Mouse (Mus musculus) forelimb bud, embryonic 11.5 days (tissue): ENCODE measurements around the gene Alcam.

Experiments
- DNase-seq: peaks from one replicate; pipeline ENCODE4 v3.0.0-alpha.2; 2012; ENCODE audit warnings: low read depth, low spot score

Alcam gene

GRCm38 (mm10) chr16:52443055-52443454 lies 10.8 kb downstream of the Alcam start:
- DNase-seq = no peak

DNA sequence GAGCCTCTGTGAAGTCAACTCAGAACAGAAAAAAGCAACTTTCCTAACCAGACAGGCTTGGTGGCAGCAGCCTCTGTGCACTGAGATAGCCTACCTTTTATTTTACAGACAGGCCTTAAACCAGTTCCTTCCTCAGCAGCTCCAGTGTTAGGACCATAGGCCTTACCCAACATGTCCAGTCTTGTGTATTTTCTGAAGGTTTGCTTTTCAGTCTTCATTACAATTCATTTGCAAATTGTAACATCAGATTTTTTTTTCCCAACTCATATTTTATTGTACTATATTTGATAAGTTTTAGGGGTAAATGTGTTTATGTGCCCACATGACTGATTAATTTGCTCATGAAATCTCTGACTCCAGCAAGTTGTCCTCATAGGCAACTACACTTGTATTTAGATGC lies 14.3 kb downstream of the Alcam start:
- DNase-seq = no peak

GRCm38 (mm10) chr16:52439007-52439406 lies 14.9 kb downstream of the Alcam start:
- DNase-seq = no peak

DNA sequence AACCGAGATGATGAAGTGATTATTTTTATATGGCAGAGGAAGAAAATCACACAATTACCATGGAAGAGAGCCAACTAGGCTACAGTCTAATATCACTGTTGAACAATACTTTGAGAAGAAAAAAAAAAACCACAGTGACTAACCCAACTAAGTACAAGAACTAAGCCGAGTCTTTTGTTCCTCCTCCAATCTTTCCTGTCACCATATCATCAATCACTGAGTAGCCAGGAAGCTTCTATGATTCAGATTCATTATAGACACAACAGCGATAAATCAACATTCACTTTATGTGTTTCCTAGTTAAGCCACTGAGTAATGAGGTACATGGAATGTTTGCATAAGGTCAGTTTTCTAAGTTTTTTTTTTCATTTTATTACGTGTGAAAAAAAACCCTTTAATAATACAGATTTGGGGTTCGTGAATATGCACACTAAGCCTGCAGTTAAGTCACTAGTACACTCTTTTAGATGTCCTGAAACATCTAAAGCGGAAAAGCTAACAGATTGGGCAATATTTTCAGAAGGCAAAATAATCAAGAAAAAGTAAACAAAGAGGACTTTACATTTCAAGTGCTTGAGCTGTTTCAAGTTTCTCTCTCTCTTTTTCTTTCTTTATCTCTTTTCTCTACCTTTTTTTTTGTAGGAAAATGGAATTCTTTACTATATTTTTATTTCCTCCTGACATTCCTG lies 15.5 kb downstream of the Alcam start:
- peak; percentile 25 for DNase-seq

- DNase-seq = no peak
Observed at GRCm38 (mm10) chr16:52433189-52433588, 20.7 kb downstream of the Alcam start.

GRCm38 (mm10) chr16:52432072-52432471 lies 21.8 kb downstream of the Alcam start:
- DNase-seq = no peak

DNA sequence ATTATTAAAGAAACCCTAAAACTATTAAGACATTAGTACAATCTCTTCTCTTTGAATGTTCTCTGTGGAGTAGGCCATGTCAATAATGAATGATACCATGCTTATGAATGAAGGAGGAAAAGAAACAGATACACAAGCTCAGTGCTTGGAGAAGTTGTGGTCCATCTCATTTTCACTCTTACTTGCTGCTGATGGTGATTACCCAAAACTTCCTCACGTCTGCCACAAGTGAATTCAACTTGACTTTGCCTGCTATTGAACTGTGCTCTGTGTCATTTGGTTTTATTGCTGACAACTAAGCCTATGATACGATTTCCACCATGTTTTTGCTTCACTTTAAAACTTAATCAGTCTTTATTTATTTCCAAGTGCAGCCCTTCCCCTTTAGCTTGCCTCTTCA lies 22.3 kb downstream of the Alcam start:
- DNase-seq = no peak

GRCm38 (mm10) chr16:52430073-52430472 lies 23.8 kb downstream of the Alcam start:
- DNase-seq = no peak

DNA sequence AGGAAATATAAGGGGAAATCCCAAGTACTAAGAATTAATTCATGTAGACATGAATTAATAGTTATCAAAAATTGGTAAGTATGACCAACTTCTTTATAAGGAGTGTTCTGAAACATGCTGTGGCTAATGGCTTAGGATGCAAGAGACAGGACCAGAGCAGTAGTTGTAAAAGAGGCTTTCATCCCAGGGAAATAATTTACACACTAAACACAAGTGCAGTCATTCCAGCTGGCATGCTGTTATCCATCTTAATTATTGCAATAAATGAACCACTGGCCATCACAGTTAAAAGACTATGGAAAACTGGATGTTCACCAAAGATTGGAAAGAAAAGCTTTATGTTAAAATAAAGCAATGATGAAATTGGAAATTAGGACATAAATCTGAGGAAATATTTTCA lies 24.2 kb downstream of the Alcam start:
- DNase-seq = no peak

DNA sequence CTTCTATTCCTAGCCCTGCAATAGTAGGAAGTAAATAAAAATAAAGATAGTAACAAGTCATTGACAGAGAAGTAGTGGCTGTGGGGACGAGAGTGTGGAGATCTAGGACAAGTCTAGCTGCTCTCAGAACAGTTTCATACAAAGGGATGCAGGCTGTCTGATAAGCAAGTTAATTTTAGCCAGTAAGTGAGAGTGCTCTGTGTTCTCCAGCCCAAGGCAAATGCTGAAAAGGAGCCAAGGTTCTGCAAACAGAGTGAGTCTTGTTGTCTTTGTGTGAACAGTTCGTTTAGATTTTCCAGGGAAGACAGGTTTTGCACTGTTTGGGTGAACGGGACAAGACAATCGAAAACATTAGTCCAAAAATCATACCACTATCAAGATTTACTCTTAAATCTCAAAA lies 25.4 kb downstream of the Alcam start:
- no peak for DNase-seq

DNA sequence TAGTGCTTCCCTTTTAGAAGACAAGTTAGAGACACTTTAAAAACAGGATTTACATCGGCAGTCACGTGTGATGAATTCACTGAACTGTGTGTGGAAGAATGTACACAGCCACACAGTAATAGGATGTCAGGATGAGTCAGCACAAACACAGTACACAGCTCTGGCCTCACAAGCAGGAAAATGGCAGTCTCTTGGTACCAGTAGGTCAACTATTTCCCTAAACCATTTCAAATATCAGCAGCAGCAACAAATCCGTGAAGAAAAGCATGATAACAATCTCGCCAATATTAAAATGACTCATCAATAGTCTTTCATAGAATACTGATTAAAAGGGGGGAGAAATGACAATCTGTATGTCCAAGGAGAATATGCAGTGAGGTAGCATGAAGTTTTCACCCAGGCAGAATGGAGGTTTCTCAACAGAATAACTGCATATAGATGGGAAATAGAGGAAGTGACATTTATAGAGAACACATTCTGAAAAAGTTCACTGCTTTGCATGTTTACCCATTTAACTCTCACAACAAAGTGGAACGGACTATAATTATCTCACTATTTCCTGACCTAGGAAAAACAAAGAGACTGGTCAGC lies 35.2 kb downstream of the Alcam start:
- DNase-seq = no peak

GRCm38 (mm10) chr16:52417982-52418381 lies 35.9 kb downstream of the Alcam start:
- DNase-seq = no peak

GRCm38 (mm10) chr16:52417146-52417545 lies 36.7 kb downstream of the Alcam start:
- DNase-seq = no peak

DNA sequence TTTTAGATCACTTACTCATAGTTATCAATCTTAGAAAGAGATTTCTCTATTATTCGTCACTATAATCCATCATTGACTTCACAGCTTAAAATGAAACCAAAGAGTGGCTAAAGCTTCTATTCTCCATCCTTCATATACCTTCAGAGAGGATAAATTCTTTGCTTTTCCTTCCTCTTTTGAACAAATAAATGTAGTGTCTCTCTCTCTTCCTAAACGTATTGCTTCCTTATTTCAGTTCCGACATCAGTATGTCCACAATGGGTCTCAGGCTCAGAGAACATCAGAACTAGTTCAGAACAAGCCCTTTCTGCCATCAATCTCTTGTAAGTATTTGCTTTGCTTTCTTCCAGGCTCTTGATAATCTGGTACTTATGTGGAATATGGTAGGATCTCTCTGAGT lies 40.2 kb downstream of the Alcam start:
- no peak for DNase-seq

GRCm38 (mm10) chr16:52406072-52406471 lies 47.8 kb downstream of the Alcam start:
- DNase-seq = no peak

GRCm38 (mm10) chr16:52405272-52405671 lies 48.6 kb downstream of the Alcam start:
- peak; percentile 11 for DNase-seq

DNA sequence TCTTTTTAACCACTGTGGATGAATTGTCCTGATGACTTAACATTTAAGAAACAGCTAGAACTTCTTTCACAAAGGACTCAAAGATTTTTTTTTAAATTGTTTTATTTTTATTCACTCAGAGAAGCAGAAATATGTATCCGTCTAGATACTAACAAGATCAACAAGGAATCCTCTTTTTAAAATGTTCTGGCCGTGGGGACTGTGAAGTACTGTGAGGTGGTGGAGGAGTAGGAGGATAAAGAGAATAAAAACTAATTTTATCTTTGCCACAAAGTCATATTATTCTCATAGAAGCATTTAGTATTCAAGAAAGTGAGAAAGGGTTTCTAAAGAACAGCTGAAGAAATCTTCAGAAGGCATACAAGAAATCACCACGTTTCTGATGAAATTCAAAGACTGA lies 54.8 kb downstream of the Alcam start:
- DNase-seq = no peak

DNA sequence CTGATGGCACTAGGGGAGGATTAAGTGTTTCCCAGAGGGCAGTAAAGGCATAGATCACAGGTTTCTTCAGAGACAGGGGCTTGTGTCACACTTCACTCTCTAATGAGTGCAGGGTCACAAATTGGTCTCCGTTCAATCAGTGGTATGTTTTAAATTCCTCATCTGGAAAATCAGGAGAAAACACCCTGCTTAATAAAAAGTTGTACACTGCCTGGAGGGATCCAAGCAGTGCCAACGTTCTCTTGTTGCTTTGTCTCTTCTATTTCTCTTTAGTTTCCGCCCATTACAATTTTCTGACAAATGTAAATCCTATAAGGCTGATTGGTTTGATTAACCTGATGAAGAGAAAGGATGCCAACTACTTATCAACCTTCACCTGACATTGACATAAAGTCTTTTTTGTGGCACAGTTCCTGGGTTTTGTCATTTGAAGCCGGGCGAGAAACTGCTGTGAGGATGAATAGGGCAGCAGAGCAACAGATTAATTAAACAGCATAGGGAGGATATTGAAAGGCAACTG lies 67.0 kb downstream of the Alcam start:
- DNase-seq = no peak

- DNase-seq = no peak
Observed at GRCm38 (mm10) chr16:52383456-52384185, 70.3 kb downstream of the Alcam start.

- DNase-seq = no peak
Observed at GRCm38 (mm10) chr16:52378811-52379597, 74.9 kb downstream of the Alcam start.

DNA sequence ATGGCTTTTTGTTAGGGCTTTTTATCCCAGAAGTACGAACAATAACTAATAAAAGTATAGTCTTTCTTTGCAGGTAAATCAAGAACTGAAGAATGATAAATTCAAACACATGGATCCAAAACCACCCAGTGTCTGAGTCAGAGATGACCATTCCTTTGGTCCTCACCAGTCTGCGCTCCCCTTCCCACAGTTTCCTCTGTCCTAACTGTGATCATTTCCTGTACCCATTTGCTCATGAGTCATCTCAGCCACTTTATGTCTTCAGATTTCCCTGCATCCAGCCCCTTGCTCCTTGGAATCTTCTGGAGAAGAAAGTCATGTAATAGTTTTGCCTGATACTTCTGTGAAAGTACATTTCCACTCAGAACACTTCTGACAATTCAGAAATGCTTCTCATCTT lies 77.0 kb downstream of the Alcam start:
- no peak for DNase-seq

DNA sequence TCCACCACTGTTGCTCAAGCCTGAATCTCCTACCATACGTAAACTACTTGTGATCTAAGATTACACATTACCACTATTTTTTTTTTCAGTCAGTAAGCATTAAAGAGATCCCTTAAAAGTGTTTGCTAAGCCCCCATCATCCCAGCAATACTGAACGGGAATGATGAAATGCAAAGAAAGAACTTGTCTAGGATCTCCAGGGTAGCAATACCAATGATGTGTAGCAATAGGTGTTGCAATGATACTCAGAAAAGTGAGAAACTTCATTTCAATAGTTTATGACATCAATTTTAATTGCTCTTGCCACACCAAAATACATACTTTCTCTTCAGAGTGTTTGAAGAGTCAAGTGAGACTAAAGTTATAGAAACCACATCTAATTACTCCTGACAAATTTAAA lies 81.9 kb downstream of the Alcam start:
- DNase-seq = no peak
